Mouse (Mus musculus) ES-E14 (cell line): Measurements from ENCODE around the gene Fblim1. TPM values are rescaled to one million over a fixed set of nuclear protein-coding genes. Genes with fewer than 3 reads are reported as not detected.

Experiments used
- DNase-seq: peaks from one replicate; pipeline ENCODE4 v3.0.0-alpha.2; 2013; ENCODE audit warnings: low read depth, low spot score
- H3K27ac ChIP-seq: 2 replicates; pipeline ENCODE4 v1.5.1; 2012; ENCODE audit warnings: low read depth, mild to moderate bottlenecking, low read length, moderate library complexity, mixed read lengths; ENCODE audit not compliant: poor library complexity, insufficient read depth, severe bottlenecking
- H3K36me3 ChIP-seq: 2 replicates; pipeline ENCODE4 v1.6.1; 2012; ENCODE audit warnings: mild to moderate bottlenecking, low read length, moderate library complexity, mixed read lengths; ENCODE audit not compliant: control insufficient read depth, poor library complexity, insufficient read depth, severe bottlenecking
- H3K4me1 ChIP-seq, 2 experiments: fragments of 150-350 bp in 1 of 2; sonication (generic) in 1 of 2; 2 replicates each; pipeline ENCODE4 v1.6.1; 2012; ENCODE audit warnings: low read length in 2 of 2, mild to moderate bottlenecking in 1 of 2, mixed read lengths in 1 of 2; ENCODE audit not compliant: control insufficient read depth in 2 of 2, insufficient read depth in 2 of 2, poor library complexity in 1 of 2
- H3K4me3 ChIP-seq, 2 experiments: fragments of 150-350 bp in 1 of 2; sonication (generic) in 1 of 2; 2 replicates each; pipeline ENCODE4 v1.5.1; 2012; ENCODE audit warnings: low read length in 2 of 2, low read depth in 1 of 2, mild to moderate bottlenecking in 1 of 2, mixed read lengths in 1 of 2; ENCODE audit not compliant: insufficient read depth in 1 of 2, poor library complexity in 1 of 2, severe bottlenecking in 1 of 2
- H3K9ac ChIP-seq: 2 replicates; pipeline ENCODE4 v1.6.1; 2012; ENCODE audit warnings: low read depth, mild to moderate bottlenecking, low read length, mixed read lengths; ENCODE audit not compliant: poor library complexity, insufficient read depth, severe bottlenecking
- H3K9me3 ChIP-seq: fragments of 150-350 bp; sonication (generic); 2 replicates; pipeline ENCODE4 v1.6.1; 2012; ENCODE audit warnings: low read depth, mild to moderate bottlenecking, low read length; ENCODE audit not compliant: control insufficient read depth, insufficient read depth
- CHD2 ChIP-seq: IDR thresholded peaks from 2 replicates; pipeline ENCODE4 v1.6.1; 2014; ENCODE audit warnings: mild to moderate bottlenecking, low read depth, low read length, inconsistent platforms
- HCFC1 ChIP-seq: IDR thresholded peaks from 2 replicates; pipeline ENCODE4 v1.6.1; 2012; ENCODE audit warnings: low read length, inconsistent platforms, borderline replicate concordance; ENCODE audit not compliant: insufficient read depth
- MAFK ChIP-seq: IDR thresholded peaks from 2 replicates; pipeline ENCODE4 v1.6.1; 2014; ENCODE audit warnings: mild to moderate bottlenecking, low read depth, low read length, inconsistent platforms; ENCODE audit not compliant: insufficient read depth
- ZC3H11A ChIP-seq: IDR thresholded peaks from 2 replicates; pipeline ENCODE4 v1.6.1; 2012; ENCODE audit warnings: low read depth, mild to moderate bottlenecking, inconsistent platforms, low read length, borderline replicate concordance
- ZNF384 ChIP-seq: IDR thresholded peaks from 2 replicates; pipeline ENCODE4 v1.6.1; 2012; ENCODE audit warnings: low read depth, low read length, inconsistent platforms
- in situ Hi-C, 2 experiments: fragments of 600-800 bp; cut with MboI; formaldehyde crosslinking; loops; one replicate each; pipeline ENCODE4 v1.15.1; 2025; ENCODE audit warnings: low sequenced_read_pairs in 2 of 2, inconsistent platforms in 1 of 2; ENCODE audit not compliant: unreplicated experiment in 2 of 2
- total RNA-seq: library from RNA; depleted of rRNA; stranded (reverse); fragments of 300-350 nt; gene quantifications from 2 replicates; pipeline ENCODE4 v1.2.3, GENCODE M21; 2012

Gene Fblim1
- total RNA-seq, 1 experiment, result 71.3 TPM

GRCm38 (mm10) chr4:141539213-141539767, 66.6 kb downstream of the Fblim1 start:
- Histone ChIP-seq H3K4me3 (peak overlapping the region; percentile 88 to 95; a peak in 3 of 4 replicates), H3K9ac (no peak overlapping the region), H3K27ac (no peak overlapping the region), H3K36me3 (no peaks in the 10 kb centered on the region), H3K4me1 (peaks cover 2 to 3% of the 10 kb centered on the region in 2 experiments), H3K9me3 (no peaks in the 10 kb centered on the region)
- DNase-seq, result no peak
- in situ Hi-C loops, result no loop called here
- TF ChIP-seq ZC3H11A (no peak), CHD2 (no peak), ZNF384 (no peak), MAFK (no peak), HCFC1 (no peak)

- H3K36me3 ChIP-seq, result no peaks in the 10 kb centered on the region
- peak; percentile 78 for DNase-seq
- peaks cover 2 to 5% of the 10 kb centered on the region in 2 experiments for H3K4me1 ChIP-seq
- in situ Hi-C loops, result no loop called here
- peak within 1 kb of the TSS; percentile 32 for H3K27ac ChIP-seq
- H3K9me3 ChIP-seq, result no peaks in the 10 kb centered on the region
- 0 out of 2 replicates have a peak, but pooled peaks have one; percentile 22 for TF ChIP-seq HCFC1
- TF ChIP-seq CHD2, result no peak
- no peak for TF ChIP-seq ZC3H11A
- TF ChIP-seq MAFK, result no peak
- TF ChIP-seq ZNF384, result no peak
- peak within 1 kb of the TSS; percentile 88 to 95 for H3K4me3 ChIP-seq
- peak within 1 kb of the TSS; percentile 94 for H3K9ac ChIP-seq
Measured at GRCm38 (mm10) chr4:141538408-141539212, 67.3 kb downstream of the Fblim1 start, which contains the start of gene Spen. Gene Spen (minus strand): TSS chr4:141538597.

GRCm38 (mm10) chr4:141537706-141538407, 68.0 kb downstream of the Fblim1 start:
- H3K4me1 ChIP-seq, result peaks cover 4 to 7% of the 10 kb centered on the region in 2 experiments
- TF ChIP-seq HCFC1 (no peak), ZNF384 (no peak), ZC3H11A (no peak), CHD2 (no peak), MAFK (no peak)
- DNase-seq, result no peak
- H3K9ac ChIP-seq, result peak overlapping the region; percentile 94
- no peaks in the 10 kb centered on the region for H3K36me3 ChIP-seq
- no peaks in the 10 kb centered on the region for H3K9me3 ChIP-seq
- H3K27ac ChIP-seq, result peak overlapping the region; percentile 32
- in situ Hi-C loops, result no loop called here
- H3K4me3 ChIP-seq, result peak overlapping the region; percentile 84 to 95

- no peaks in the 10 kb centered on the region for H3K36me3 ChIP-seq
- peak overlapping the region; percentile 84 to 95 for H3K4me3 ChIP-seq
- H3K27ac ChIP-seq, result no peak overlapping the region
- DNase-seq, result no peak
- peak overlapping the region; percentile 65 for H3K9ac ChIP-seq
- TF ChIP-seq ZNF384 (peak; percentile 83), CHD2 (no peak)
- H3K9me3 ChIP-seq, result no peaks in the 10 kb centered on the region
- peaks cover 4 to 10% of the 10 kb centered on the region in 2 experiments for H3K4me1 ChIP-seq
- in situ Hi-C loops, result no loop called here
Measured at GRCm38 (mm10) chr4:141537226-141537610, 68.7 kb downstream of the Fblim1 start.
